Mouse (Mus musculus) midbrain, embryonic 16.5 days (tissue): ENCODE data around the gene Slc2a12. TPM values are rescaled to one million over a fixed set of nuclear protein-coding genes. Genes with fewer than 3 reads are reported as not detected.

Experiments
- ATAC-seq: fragments of 200-750 bp; cut with Nextera tagmentation; 2 replicates; pipeline ENCODE4 v1.8.0; 2017; ENCODE audit warnings: moderate TSS enrichment
- H3K27ac ChIP-seq: fragments of 300-500 bp; sonication (generic); 2 replicates; pipeline ENCODE4 v1.5.1; 2014; ENCODE audit warnings: mild to moderate bottlenecking, low read length, mixed read lengths
- H3K27me3 ChIP-seq: fragments of 300-500 bp; sonication (generic); 2 replicates; pipeline ENCODE4 v1.6.1; 2014; ENCODE audit warnings: low read depth, low read length, mixed read lengths; ENCODE audit not compliant: control insufficient read depth, insufficient read depth
- H3K36me3 ChIP-seq: fragments of 300-500 bp; sonication (generic); 2 replicates; pipeline ENCODE4 v1.6.1; 2014; ENCODE audit warnings: mild to moderate bottlenecking, low read length, moderate library complexity, mixed read lengths; ENCODE audit not compliant: control insufficient read depth, insufficient read depth
- H3K4me1 ChIP-seq: fragments of 300-500 bp; sonication (generic); 2 replicates; pipeline ENCODE4 v1.6.1; 2014; ENCODE audit warnings: mild to moderate bottlenecking, low read length, mixed read lengths; ENCODE audit not compliant: control insufficient read depth, insufficient read depth
- H3K4me2 ChIP-seq: fragments of 300-500 bp; sonication (generic); 2 replicates; pipeline ENCODE4 v1.6.1; 2014; ENCODE audit warnings: mild to moderate bottlenecking, low read length, mixed read lengths
- H3K4me3 ChIP-seq: fragments of 300-500 bp; sonication (generic); 2 replicates; pipeline ENCODE4 v1.5.1; 2014; ENCODE audit warnings: low read depth, mild to moderate bottlenecking, low read length, moderate library complexity, mixed read lengths
- H3K9ac ChIP-seq: fragments of 300-500 bp; sonication (generic); 2 replicates; pipeline ENCODE4 v1.6.1; 2014; ENCODE audit warnings: low read depth, low read length, mixed read lengths
- H3K9me3 ChIP-seq: fragments of 300-500 bp; sonication (generic); replicated peaks from 2 replicates; pipeline ENCODE4 v1.6.1; 2014; ENCODE audit warnings: mild to moderate bottlenecking, low read length, mixed read lengths; ENCODE audit not compliant: control insufficient read depth, poor library complexity, severe bottlenecking
- WGBS: fragments of 180-500 bp; shearing (Covaris S2); extraction: QIAGEN DNeasy Blood & Tissue Kit; methylation state at CpG from one replicate; pipeline ENCODE4 v1.1.7; 2014; 5-methylcytosine and 5-hydroxymethylcytosine counted together
- microRNA-seq: library from miRNA; unstranded; fragments of <30 nt; microRNA quantifications from one replicate; pipeline ENCODE4, GENCODE M21; 2017
- polyA plus RNA-seq: library from polyadenylated mRNA; unstranded; fragments of >200 nt; fragmentation: Nextera tagmentation; extraction: Ambion mirVana; gene quantifications from 2 replicates; pipeline ENCODE4 v1.2.1, GENCODE M21; 2015

Gene Slc2a12
- polyA plus RNA-seq, 1 experiment from 2014 or later: 5.3 TPM

DNA sequence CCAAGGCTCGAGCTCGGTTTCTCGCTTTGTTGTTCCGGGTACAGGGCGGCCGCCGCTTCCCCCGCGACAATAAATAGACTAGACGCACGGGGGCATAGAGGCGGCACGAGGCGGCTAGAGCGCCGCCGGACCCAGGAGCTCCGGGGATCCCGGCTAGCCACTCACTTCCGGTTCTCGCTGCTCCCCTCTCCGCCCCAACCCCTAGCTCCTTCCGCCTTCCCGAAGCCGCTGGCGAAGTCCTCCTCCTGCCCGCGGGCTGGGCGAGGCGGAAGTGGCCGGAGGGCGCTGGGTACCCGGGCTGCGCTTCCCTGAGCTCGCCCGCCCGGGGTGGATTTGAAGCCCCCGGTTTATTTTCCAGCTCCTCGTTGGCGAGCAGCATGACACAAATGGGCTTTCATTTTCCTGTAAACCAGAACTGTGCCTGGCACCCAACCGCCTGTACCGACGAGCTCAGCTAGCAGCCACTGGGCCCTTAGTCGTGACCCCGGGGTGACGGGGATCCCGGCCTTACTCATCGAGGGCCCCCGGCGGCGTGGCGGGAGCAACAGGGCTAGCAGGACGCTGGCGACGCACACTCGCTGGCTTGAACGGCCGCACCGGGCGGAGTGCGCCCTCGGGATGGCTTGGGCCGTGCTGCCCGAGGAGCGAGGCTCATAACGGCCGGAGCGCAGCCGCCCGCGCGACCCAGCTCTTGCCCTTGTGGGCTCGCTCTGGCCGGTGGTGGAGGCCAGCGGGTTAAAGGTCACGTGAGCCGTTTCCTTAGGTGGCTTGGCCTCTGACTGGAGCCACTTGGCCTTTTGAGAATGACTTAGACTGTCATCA lies 86.7 kb downstream of the Slc2a12 start, which contains the start of gene Tbpl1:
Tbpl1 (minus strand) TSS at position 667 of the 822 bp plus-strand sequence.
- Histone ChIP-seq H3K9me3 (no peaks in the 10 kb centered on the region), H3K4me1 (peaks cover 34% of the 10 kb centered on the region), H3K27ac (peak within 1 kb of the TSS; percentile 95), H3K36me3 (no peaks in the 10 kb centered on the region), H3K4me3 (peak within 1 kb of the TSS; percentile 69), H3K27me3 (no peaks in the 10 kb centered on the region), H3K9ac (peak within 1 kb of the TSS; percentile 97), H3K4me2 (peak within 1 kb of the TSS; percentile 71)
- WGBS: under 1% methylated on average over 76 of the region's 77 CpGs
- peak; percentile 99 for ATAC-seq

DNA sequence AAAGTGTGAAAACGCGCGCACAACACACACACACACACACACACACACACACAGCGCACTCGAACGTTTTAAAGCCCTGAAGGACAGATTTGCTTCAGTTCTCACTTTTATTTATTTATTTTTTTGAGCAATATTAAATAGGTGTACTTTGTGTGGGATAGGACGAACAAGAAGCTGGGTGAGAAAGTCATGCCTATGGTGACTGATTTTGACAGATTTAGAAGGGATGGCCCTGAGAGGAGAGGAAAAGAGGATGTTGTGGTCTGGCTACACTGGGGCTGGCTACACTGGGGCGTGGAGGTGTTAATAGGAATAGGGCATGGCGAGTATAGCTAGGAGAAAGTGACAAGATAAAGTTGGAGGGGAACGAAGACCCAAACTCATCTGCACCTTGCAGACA lies 87.4 kb downstream of the Slc2a12 start:
- Histone ChIP-seq H3K4me3 (peak overlapping the region; percentile 69), H3K27ac (peak overlapping the region; percentile 95; the same call in 1 of the 2 replicates), H3K4me2 (peak overlapping the region; percentile 71), H3K4me1 (peaks cover 27% of the 10 kb centered on the region), H3K27me3 (no peaks in the 10 kb centered on the region), H3K9ac (peak overlapping the region; percentile 97), H3K36me3 (no peaks in the 10 kb centered on the region), H3K9me3 (no peaks in the 10 kb centered on the region)
- WGBS: 55% methylated on average over 10 of the region's 10 CpGs
- no peak for ATAC-seq

DNA sequence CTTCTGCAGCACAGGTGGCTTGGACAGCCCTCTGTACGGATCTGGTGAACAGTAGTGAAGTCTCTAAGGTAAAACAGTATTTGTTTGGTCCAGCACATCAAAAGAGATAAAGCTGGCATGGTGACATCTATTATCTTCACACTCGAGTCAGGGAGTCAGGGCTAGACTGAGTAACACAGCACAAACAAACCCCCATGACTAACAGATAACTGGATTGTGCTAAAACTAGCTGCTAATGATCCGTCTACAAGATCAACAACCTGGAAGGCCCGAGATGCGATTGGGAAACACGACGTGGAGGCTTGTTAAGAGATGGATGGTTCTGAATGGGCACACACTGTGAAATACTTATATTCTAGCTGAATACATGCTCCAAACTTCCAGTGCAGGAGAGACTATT lies 101.1 kb downstream of the Slc2a12 start:
- Histone ChIP-seq H3K9me3 (no peaks in the 10 kb centered on the region), H3K36me3 (no peaks in the 10 kb centered on the region), H3K4me3 (no peak overlapping the region), H3K4me2 (no peak overlapping the region), H3K27me3 (no peaks in the 10 kb centered on the region), H3K9ac (no peak overlapping the region), H3K4me1 (peaks cover 5% of the 10 kb centered on the region; the same call in 1 of the 2 replicates), H3K27ac (peak overlapping the region; percentile 31)
- ATAC-seq: no peak; the same call in none of the 2 replicates
- 53% methylated on average over 7 of the region's 7 CpGs for WGBS

DNA sequence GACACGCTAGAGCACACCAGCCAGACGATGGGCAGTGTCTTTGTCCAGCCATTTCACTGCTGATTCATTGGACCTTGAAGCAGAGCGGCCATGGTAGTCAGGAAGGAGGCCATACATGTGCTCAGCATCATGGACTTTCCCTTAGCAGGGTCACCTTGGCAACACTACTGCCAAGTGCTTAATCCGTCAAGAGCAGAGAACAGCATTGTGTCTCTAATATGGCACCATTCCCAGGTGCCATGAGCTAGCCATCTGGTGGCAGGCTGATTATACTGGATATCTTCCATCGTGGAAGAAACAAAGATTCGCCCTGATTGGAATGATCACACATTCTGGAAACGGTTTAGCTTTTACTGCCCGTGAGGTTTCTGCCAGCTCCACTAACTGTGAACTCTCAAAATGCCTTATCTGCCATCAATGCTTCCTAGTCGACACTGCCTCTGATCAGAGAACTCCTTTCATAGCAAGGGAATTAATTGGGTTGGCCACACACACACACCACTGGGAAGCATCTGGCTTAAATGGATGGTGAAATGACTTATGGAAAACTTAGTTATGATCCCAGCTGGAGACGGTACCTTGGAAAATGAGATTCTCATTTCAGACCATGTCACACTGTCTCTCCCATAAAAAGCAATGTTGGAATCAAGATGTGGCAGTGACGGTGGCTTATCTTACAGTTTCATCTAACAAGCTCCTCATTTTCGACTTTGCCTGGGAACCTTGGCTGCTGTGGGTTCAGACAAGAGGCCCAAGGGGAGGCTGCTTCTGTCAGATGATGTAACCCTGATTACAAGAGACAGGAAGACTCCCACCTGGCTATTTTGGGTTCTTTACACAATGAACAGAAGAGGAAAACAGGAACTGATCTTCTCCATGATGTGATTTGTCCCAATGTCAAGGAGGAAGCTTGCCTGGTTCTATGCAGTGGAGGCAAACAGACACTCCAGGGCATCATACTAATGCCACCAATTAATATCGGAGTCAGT lies 101.8 kb downstream of the Slc2a12 start:
- Histone ChIP-seq H3K36me3 (no peaks in the 10 kb centered on the region), H3K4me2 (no peak overlapping the region), H3K9me3 (no peaks in the 10 kb centered on the region), H3K4me3 (no peak overlapping the region), H3K9ac (no peak overlapping the region), H3K4me1 (peaks cover 5% of the 10 kb centered on the region; the same call in 1 of the 2 replicates), H3K27ac (peak overlapping the region; percentile 31), H3K27me3 (no peaks in the 10 kb centered on the region)
- ATAC-seq: peak; percentile 96
- WGBS: 46% methylated on average over 13 of the region's 13 CpGs

DNA sequence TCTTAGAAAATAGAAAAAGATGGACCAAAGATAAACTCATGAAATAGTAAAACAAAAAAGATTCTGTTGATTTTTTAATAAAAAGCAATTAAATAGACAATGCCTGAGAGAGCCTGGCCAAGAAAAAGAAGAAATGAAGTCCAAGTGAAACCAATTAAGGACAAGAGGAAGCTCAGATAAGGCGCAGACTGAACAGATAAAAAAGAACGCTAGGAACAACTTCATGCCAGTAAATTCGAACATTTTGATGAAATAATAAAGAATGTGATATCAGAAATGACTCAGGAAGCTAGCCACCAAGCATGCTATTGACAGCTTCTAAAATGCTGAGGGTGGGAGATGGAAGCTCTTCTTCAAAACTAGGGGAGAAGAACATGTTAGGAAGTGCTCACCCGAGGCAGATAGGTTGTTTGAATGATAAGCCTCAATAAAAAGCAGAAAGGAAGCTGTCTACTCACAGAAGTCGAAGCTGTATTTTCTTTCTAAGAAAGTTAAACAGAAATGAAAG lies 106.4 kb downstream of the Slc2a12 start:
- Histone ChIP-seq H3K4me3 (no peak overlapping the region), H3K27ac (no peak overlapping the region), H3K9ac (no peak overlapping the region), H3K27me3 (no peaks in the 10 kb centered on the region), H3K9me3 (no peaks in the 10 kb centered on the region), H3K4me2 (no peak overlapping the region), H3K36me3 (no peaks in the 10 kb centered on the region), H3K4me1 (peaks cover 4% of the 10 kb centered on the region; the same call in 1 of the 2 replicates)
- no peak for ATAC-seq
- 79% methylated on average over 5 of the region's 5 CpGs for WGBS

Small RNAs within 50 kb of the gene (microRNA-seq; reads per million reads assigned to microRNA genes)
- gene Mir7663: 0.52 reads per million

Other genes starting within 250 kb of the Slc2a12 start
- gene Tbpl1, start 86.9 kb downstream of the Slc2a12 start, polyA plus RNA-seq: 88.8 and 99.7 TPM in 2 replicates
- gene Tcf21, start 175.2 kb downstream of the Slc2a12 start, polyA plus RNA-seq: 0.16 and 0.19 TPM in 2 replicates